Mouse (Mus musculus) layer of hippocampus, adult 9-11 months (tissue): ENCODE data around the gene Glis3.

ENCODE experiments used
- DNase-seq: peaks from one replicate; pipeline ENCODE4 v3.0.0; 2022

Gene Glis3

GRCm38 (mm10) chr19:28679776-28680391 is at the start of gene Glis3:
Gene Glis3, minus strand, starts transcription at chr19:28680077.
- peak; percentile 24 for DNase-seq

- DNase-seq = peak; percentile 52
Measured at GRCm38 (mm10) chr19:28726161-28726880, 46.4 kb upstream of the Glis3 start.

- no peak for DNase-seq
Measured at GRCm38 (mm10) chr19:28724641-28725040, 44.8 kb upstream of the Glis3 start.

DNA sequence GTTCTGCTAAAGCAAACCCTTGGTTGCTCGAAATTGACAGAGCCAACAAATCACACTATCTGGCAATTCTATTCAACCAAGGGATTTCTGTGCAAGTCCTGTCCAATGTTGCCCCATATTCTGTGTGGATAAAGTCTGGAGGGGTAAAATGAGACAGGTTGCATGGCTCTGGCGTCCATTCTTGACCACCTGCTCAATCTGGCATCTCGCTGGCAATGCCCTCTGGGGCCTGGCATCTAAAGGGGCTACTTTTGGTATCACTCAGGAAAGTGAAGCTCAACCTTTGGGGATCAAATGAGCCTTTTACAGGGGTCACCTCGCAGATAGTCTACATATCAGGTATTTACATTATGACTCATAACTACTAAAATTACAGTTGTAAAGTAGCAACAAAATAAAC is 42.7 kb upstream of the Glis3 start:
- DNase-seq = no peak

DNA sequence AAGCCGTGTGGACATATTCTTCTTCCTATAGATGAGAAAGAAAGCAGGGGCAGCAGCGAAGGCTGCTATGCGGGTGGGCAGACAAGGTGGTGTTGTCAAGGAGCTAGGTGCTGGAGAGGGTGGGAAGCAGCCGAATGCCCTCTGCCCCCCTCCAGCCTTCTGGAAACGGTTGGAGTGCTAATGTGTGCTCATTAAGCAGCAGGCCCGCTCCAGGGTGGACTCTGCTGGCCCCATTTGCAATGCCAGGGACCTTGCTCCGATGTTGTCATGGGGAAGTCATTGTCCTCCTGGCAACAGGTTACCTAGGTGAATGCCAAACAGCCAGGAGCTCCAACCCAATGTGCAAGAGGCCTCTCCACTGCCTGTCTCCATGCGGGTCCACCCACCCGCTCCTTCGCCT is 42.0 kb upstream of the Glis3 start:
- DNase-seq = peak; percentile 8

DNA sequence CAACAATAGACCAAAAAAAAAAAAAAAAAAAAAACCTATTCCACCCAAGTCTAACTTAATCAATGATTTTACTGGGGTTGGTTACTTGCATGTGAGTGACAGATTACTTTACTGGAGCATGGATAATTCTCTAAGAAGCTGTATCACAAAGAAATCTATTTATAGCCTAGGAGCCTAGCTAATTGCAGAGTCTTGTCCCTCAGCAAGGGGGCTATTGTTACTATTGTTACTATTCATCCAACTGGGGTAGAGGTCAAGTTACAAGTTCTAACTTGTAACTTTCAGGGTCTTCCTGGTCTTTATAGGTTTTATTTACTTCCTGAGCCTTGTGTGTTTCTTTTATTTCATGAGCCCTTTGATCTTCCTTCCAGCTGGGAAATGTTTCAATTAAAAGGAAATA is 40.1 kb upstream of the Glis3 start:
- no peak for DNase-seq

GRCm38 (mm10) chr19:28714674-28715073 is 34.8 kb upstream of the Glis3 start:
- no peak for DNase-seq

DNA sequence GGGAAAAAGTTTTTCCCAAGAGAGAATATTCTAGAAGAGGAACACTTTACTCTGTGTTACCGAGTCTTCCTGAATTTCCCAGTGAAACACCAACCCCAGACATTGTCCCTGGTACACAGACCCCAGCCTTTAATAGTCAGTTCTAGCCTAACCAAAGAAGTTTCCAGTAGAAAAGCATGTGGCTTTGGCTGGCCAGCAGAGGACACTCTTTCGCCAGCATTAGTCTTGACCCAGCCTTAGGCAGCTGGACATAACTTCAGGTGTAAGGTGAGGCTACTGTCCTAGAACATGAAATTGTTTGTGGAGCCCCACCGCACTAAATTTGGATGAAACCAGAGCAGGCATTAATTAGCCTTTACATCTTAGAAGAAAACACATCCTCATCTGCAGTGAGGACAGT is 17.8 kb upstream of the Glis3 start:
- no peak for DNase-seq

DNA sequence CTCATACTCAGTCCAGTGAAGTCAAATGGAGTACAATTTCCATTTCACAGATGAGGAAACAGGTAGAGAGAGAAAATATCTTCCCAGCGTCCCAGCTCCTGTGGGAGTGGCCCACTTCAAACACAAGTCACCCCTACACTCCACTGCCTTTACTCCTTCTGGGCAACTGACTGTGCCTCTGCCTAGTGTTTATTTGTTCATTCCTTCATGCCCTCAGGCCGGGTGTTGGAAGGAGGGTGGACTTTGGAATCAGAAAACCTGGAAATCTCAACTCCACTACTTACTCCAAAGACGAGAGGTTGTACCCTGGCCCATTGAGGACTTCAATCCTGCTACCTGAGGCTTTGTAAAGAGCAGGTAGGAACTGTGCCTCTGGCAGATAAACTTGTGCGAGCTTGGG is 6.5 kb upstream of the Glis3 start:
- DNase-seq = no peak

- no peak for DNase-seq
Measured at GRCm38 (mm10) chr19:28685484-28685883, 5.6 kb upstream of the Glis3 start.

DNA sequence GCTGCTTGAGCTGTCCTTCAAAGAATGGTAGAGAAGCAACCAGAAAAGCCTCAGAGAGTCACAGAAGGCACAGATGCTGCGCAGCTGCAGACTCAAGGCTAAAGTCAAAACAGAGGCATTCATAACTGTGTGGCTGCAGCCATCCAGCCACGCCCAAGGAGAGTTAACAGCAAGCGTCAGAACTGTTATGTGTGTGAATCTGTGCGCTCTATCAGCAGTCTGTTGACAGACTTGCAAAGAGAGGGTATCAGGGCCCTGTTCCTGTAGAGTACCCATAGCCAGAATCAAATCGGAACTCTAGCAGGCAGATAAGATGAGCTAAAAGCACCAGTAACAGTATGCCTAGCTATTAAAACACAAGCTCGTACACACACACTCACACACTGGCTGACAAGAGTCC is 4.5 kb upstream of the Glis3 start:
- DNase-seq = no peak

- DNase-seq = no peak
Measured at GRCm38 (mm10) chr19:28683346-28683745, 3.5 kb upstream of the Glis3 start.

GRCm38 (mm10) chr19:28679291-28679775 is 544 bp downstream of the Glis3 start:
- no peak for DNase-seq

- DNase-seq = no peak
Measured at GRCm38 (mm10) chr19:28678646-28679270, 1.1 kb downstream of the Glis3 start.

- no peak for DNase-seq
Measured at GRCm38 (mm10) chr19:28677728-28678438, 2.0 kb downstream of the Glis3 start.

DNA sequence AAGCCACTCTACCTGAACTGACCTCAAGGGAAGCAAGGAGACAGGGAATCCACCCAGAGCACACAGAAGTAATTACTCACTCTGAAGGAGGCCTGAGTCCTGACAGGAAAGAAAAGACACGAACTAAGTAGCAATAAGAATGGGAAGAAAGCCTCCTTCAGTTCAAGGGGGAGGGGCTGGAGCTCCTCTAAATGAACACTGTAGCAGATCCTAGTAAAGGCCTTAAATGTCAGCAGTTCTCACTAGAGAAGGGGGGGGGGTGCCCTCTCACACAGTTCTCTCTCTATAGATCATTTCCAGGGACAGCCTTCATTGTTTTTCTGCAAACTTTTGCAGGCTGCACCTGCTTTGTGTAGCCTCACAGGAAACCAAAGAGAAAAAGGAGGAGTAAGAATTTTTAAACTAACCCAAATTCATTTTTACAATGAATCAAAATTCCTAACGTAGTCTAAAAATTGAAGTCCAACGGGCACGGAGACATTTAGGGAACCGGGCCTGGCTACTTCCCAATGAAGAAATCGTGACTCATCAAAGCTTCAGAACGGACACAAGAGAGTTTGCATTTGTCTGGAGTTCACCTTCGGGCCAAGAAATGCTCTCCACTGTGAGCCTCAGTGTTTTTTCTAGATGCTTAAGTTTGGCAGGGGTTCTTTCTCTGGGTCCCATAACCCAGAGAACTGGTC is 2.7 kb downstream of the Glis3 start:
- no peak for DNase-seq

DNA sequence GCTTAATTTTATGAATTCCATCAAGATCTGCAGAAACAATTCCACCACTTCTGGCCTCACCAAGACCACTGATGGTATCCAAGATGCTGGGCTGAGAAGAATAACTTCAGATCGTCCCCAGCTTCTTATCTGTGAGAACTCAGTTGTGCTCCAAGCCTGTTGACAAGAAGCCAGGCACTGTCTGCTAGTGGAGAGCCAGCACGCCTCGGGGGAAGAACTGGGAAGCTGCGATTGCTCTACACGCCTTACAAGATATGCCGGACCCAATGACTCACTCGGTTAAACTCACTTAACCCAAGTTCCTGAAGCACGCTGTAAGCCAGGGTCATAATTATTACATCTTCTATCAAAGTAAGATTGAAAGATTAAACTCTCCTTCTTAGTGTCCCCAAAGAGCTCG is 16.1 kb downstream of the Glis3 start:
- no peak for DNase-seq

DNA sequence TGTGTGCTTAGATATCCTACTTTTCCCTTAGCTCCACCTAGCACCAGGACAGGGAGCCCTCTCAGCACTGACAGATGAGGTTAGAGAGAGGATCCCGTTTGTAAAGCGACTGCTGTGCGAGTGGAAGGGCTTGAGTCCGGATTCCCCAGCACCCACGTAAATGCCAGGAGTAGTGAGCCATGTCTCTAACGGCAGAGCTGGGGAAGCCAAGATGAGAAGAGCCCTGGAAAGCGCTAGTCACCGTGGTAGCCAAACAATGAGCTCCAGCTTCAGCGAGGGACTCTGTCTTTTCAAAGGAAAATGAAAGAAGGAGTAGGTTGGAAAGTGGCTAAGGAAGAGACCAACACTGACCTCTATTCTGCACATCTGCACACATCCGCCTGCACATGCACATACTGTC is 16.7 kb downstream of the Glis3 start:
- DNase-seq = no peak

DNA sequence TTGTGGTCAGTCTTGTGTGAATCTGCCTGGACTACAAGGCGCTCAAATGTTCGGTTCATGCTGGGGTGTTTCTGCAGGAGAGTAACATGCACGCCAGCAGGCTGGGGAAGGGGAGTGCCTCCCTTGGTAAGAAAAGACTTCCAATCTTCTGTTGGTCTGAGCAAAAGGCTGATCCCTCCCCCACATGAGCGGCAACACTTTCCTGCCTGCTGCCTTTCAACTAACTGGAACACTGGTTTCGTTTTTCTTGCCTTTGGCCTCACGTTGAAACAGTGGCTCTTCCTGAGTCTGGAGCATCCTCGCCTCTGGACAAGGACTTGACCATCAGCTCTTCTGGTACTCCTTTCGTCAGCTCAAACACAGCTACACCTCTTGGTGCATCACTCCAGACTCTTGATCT is 17.4 kb downstream of the Glis3 start:
- no peak for DNase-seq

DNA sequence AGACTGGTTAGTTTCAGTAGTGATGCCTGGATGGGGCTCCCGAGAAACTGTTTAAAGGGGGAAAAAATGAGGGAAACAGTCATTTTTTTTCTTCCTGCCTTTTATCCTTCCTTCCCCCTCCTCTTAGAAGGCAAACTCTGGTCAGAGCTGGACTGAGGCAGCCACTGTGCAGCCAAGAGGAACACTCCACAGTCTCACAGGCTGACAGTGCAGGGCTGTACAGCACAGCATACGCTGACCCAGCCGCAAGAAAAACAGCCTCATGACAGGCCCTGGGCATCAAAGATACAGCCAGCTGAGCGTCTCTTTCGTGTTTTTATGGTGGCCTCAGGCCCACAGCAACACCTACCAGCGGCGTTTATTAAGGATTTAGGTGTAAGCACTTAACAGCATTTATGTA is 19.0 kb downstream of the Glis3 start:
- no peak for DNase-seq

DNA sequence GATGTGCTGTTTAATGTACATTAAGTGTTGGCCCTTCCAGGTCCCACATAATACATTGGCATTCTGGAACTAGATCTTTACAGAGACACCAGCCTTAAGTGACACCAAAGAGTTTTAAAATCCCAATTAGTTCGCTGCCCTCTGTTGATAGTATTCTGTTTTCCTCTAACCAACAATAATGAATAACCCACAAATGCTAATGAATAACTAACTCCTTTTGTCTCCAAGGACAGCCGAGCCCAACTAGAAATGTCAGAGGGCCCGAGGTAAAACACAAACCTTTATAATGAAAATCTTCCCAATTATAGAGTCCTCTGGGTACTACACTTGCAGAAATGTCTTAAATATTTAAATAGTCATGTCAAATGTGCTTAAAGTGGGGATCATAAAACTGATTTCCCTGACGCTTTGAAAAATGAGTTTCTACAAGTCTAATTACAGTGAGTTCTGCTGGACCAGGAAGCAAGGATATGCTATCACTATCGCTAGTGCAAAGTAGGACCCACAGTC is 22.1 kb downstream of the Glis3 start:
- no peak for DNase-seq

DNA sequence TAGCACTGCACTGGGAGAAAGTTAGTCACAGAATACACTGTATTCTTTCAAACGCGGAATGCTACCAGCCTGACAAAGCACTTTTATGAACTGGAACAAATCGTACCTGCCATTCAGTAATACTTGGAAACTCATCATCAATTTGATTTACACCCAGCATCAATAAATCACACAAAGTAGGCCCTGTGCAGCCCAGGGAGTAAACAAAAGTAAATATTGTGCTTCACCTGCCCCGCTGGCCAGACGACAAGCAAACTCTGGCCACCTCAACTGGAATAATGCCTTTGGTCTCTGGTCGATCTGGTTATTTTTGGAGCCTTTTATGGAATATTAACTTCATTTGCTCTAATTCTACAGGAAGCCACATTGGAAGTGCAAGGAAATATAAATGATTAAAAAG is 23.0 kb downstream of the Glis3 start:
- no peak for DNase-seq

- no peak for DNase-seq
Measured at GRCm38 (mm10) chr19:28655166-28655565, 24.7 kb downstream of the Glis3 start.
